Mouse (Mus musculus) G1E (cell line): ENCODE measurements around the gene Litaf. TPM values are rescaled to one million over a fixed set of nuclear protein-coding genes. Genes with fewer than 3 reads are reported as not detected.
"Not testable (repeated sequence)": the region's sequence is repeated elsewhere in the genome, so short reads cannot be mapped to it uniquely, and the experiment has no call there.

Experiments used
- ATAC-seq: 2 replicates; pipeline ENCODE4 v1.8.0; 2016; ENCODE audit warnings: mild to moderate bottlenecking; ENCODE audit not compliant: insufficient number of reproducible peaks, poor library complexity, low FRiP score, severe bottlenecking; ENCODE audit errors: extremely low read depth
- DNase-seq: peaks from one replicate; pipeline ENCODE4 v3.0.0; 2012; ENCODE audit warnings: low spot score
- H3K27me3 ChIP-seq: 2 replicates; pipeline ENCODE4 v1.6.1; 2012; ENCODE audit warnings: mild to moderate bottlenecking, low read length, inconsistent platforms; ENCODE audit not compliant: insufficient read depth
- H3K36me3 ChIP-seq: replicated peaks from 2 replicates; pipeline ENCODE3; 2012; ENCODE audit warnings: mild to moderate bottlenecking, inconsistent platforms
- H3K4me1 ChIP-seq: 2 replicates; pipeline ENCODE4 v1.6.1; 2012; ENCODE audit warnings: low read depth, low read length, inconsistent platforms, mixed read lengths; ENCODE audit not compliant: insufficient read depth
- H3K4me3 ChIP-seq: 2 replicates; pipeline ENCODE4 v1.5.1; 2012; ENCODE audit warnings: low read depth, mild to moderate bottlenecking, inconsistent platforms, low read length, moderate library complexity, mixed read lengths
- H3K9me3 ChIP-seq: replicated peaks from 2 replicates; pipeline ENCODE4 v1.6.1; 2012; ENCODE audit warnings: inconsistent platforms
- CTCF ChIP-seq: IDR thresholded peaks from 2 replicates; pipeline ENCODE4 v1.5.1; 2012; ENCODE audit warnings: low read depth, low read length, inconsistent platforms, mixed read lengths
- GATA1 ChIP-seq: IDR thresholded peaks from 2 replicates; pipeline ENCODE4 v1.6.1; 2012; ENCODE audit warnings: borderline replicate concordance, low read length, inconsistent platforms, mixed read lengths
- GATA2 ChIP-seq: IDR thresholded peaks from 2 replicates; pipeline ENCODE4 v1.6.1; 2012; ENCODE audit warnings: low read depth, low read length, inconsistent platforms, borderline replicate concordance
- POLR2AphosphoS5 ChIP-seq: IDR thresholded peaks from 2 replicates; pipeline ENCODE4 v1.6.1; 2012; ENCODE audit warnings: low read depth, low read length, inconsistent platforms; ENCODE audit not compliant: insufficient replicate concordance
- TAL1 ChIP-seq: conservative IDR thresholded peaks from 2 replicates; pipeline ENCODE4 v1.6.1; 2012; ENCODE audit warnings: low read depth, low read length, inconsistent platforms, mixed read lengths
- polyA plus RNA-seq: library from polyadenylated mRNA; stranded (reverse); fragments of >175 nt; gene quantifications from 2 replicates; pipeline ENCODE4 v1.2.3, GENCODE M21; 2012
- total RNA-seq, 2 experiments: library from RNA; stranded (forward) in 1 of 2; stranded (reverse) in 1 of 2; fragments of 200-1000 nt in 1 of 2; fragments of >200 nt in 1 of 2; fragmentation: Nextera tagmentation in 1 of 2; gene quantifications; 2 replicates each; pipeline ENCODE4 v1.2.3; 2014 to 2017

Litaf gene
- total and polyA plus RNA-seq, 3 experiments = 0.13 to 0.87 TPM; not detected in 1

DNA sequence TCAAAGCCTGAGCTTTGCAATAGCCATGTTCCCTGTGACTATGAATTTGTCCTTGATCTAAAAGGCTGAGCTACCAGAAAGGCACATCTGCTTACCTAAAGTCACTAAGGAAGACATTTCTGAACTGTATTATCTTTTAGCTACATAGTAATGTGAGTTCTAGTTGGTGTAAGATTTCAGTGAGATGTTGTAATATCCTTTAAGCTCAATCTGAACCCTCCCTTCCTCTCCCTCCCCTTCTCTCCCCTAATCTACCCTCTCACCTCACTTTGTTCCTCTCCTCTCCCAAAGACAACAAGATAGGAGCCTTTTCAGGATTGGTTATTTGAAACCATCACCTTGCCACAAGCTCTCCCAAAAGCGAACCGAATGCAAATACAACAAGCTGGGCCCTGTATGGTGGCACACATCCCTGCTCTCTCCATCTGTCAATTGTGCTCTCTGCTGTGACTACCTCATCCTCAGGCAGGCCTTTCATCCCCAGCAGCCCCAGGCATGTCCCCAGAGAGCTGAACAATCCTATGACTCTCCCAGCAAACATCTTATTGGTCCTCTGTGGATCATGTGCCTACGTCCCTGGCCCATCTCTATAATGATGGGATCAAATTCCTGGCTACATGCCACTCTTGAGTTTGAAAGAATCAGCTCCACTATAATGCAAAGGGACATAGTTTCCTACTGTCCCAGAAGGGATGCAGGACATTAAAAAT lies 44.4 kb downstream of the Litaf start:
- TF ChIP-seq GATA1 (no peak), GATA2 (no peak), POLR2AphosphoS5 (no peak), CTCF (no peak), TAL1 (no peak)
- peaks cover 15% of the 10 kb centered on the region for H3K27me3 ChIP-seq
- no peak overlapping the region for H3K4me3 ChIP-seq
- no peaks in the 10 kb centered on the region for H3K9me3 ChIP-seq
- DNase-seq (no peak), ATAC-seq (no peak)
- H3K36me3 ChIP-seq = no peaks in the 10 kb centered on the region
- no peaks in the 10 kb centered on the region for H3K4me1 ChIP-seq

- H3K36me3 ChIP-seq = no peaks in the 10 kb centered on the region
- DNase-seq (no peak), ATAC-seq (no peak)
- H3K4me1 ChIP-seq = no peaks in the 10 kb centered on the region
- peaks cover 15% of the 10 kb centered on the region for H3K27me3 ChIP-seq
- H3K4me3 ChIP-seq = no peak overlapping the region
- no peak for TF ChIP-seq POLR2AphosphoS5
- TF ChIP-seq CTCF = no peak
- TF ChIP-seq TAL1 = no peak
- TF ChIP-seq GATA2 = no peak
- no peak for TF ChIP-seq GATA1
- no peaks in the 10 kb centered on the region for H3K9me3 ChIP-seq
These were observed 48.0 kb downstream of the Litaf start for GRCm38 (mm10) chr16:11017807-11018595.

GRCm38 (mm10) chr16:11016353-11016752 lies 49.6 kb downstream of the Litaf start:
- TF ChIP-seq TAL1 (no peak), POLR2AphosphoS5 (no peak), GATA2 (no peak), GATA1 (no peak), CTCF (no peak)
- ATAC-seq = no peak
- DNase-seq = no peak
- Histone ChIP-seq H3K4me1 (no peaks in the 10 kb centered on the region), H3K27me3 (peaks cover 14% of the 10 kb centered on the region), H3K9me3 (no peaks in the 10 kb centered on the region), H3K36me3 (no peaks in the 10 kb centered on the region), H3K4me3 (no peak overlapping the region)

DNA sequence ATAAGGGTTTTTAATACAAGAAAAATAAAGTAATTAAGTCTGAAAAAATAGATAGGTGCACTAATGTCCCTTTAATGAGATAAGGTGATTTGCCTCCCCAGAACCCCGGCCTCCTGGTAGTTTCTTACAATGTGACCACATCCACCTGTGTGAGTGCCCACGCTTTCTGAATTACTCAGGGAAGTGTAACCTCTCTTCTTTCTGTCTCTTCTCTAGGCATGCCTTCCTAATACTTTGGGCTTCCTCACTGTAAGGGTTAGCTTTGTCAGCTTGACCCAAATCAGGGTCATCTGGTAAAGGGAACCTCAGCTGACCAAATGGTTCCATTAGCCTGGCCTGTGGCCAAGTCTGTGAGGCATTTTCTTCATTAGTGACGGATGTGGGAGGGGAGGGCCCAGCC lies 51.5 kb downstream of the Litaf start:
- Histone ChIP-seq H3K27me3 (peaks cover 14% of the 10 kb centered on the region; the same call in 1 of the 2 replicates), H3K4me3 (no peak overlapping the region), H3K36me3 (no peaks in the 10 kb centered on the region), H3K4me1 (no peaks in the 10 kb centered on the region), H3K9me3 (no peaks in the 10 kb centered on the region)
- no peak for ATAC-seq
- TF ChIP-seq GATA1 = no peak
- TF ChIP-seq TAL1 = no peak
- TF ChIP-seq CTCF = no peak
- no peak for TF ChIP-seq POLR2AphosphoS5
- no peak for TF ChIP-seq GATA2
- no peak for DNase-seq

DNA sequence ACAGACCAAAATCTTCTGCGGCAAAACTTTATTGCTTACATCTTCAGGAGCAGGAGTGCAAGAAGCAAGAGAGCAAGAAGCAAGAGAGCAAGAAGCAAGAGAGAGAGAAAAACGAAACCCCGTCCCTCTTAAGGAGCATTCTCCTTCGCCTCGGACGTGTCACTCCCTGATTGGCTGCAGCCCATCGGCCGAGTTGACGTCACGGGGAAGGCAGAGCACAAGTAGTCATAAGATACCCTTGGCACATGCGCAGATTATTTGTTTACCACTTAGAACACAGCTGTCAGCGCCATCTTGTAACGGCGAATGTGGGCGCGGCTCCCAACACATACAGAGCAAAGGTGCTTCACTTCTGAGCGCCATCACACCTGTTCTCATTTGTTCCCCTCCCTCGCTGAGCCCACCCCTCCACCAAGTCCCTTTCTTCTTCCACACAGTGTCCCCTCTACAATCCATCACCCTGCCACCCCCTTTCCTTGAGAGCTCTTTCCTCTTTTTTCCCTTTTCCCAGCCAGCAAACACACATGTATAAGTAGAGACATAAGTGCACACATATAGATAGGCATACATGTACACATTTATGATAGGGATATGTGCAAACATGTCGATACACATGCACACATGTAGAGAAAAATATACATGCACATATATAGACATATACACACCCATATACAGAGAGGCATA lies 52.4 kb downstream of the Litaf start:
- H3K4me3 ChIP-seq, H3K36me3 ChIP-seq, ATAC-seq, H3K4me1 ChIP-seq, DNase-seq, H3K9me3 ChIP-seq: not testable (repeated sequence)
- peaks cover 15% of the 10 kb centered on the region; the same call in 1 of the 2 replicates for H3K27me3 ChIP-seq
